Mouse (Mus musculus) T-helper 1 cell (primary cell): ENCODE measurements around the gene Rftn1.
"Not testable (repeated sequence)": the region's sequence is repeated elsewhere in the genome, so short reads cannot be mapped to it uniquely, and the experiment has no call there.

Experiments used
- in situ Hi-C: fragments of 300-600 bp; cut with MboI, MseI; formaldehyde crosslinking; loops from one replicate; pipeline ENCODE4 v1.15.1; 2025; ENCODE audit warnings: high pct_unique_total_duplicates

Rftn1 gene

GRCm38 (mm10) chr17:50131698-50132097 is 58.8 kb downstream of the Rftn1 start:
- in situ Hi-C loops: no loop called here

GRCm38 (mm10) chr17:50130421-50130820 is 60.1 kb downstream of the Rftn1 start:
- in situ Hi-C loops: no loop called here

- in situ Hi-C loops: loop anchor here (5.0 kb wide), 1 partner anchor 49 kb away; no protein-coding TSS in a partner anchor
Observed at GRCm38 (mm10) chr17:50128392-50128791, 62.1 kb downstream of the Rftn1 start.

GRCm38 (mm10) chr17:50127045-50127813 is 63.2 kb downstream of the Rftn1 start:
- in situ Hi-C loops: loop anchor here (5.0 kb wide), 1 partner anchor 50 kb away; no protein-coding TSS in a partner anchor

- in situ Hi-C loops: loop anchor here (5.0 kb wide), 1 partner anchor 51 kb away; no protein-coding TSS in a partner anchor
Observed at GRCm38 (mm10) chr17:50126545-50126944, 63.9 kb downstream of the Rftn1 start.

GRCm38 (mm10) chr17:50125900-50126299 is 64.6 kb downstream of the Rftn1 start:
- in situ Hi-C loops: loop anchor here (5.0 kb wide), 1 partner anchor 51 kb away; no protein-coding TSS in a partner anchor

- in situ Hi-C loops: loop anchor here (5.0 kb wide), 1 partner anchor 52 kb away; no protein-coding TSS in a partner anchor
Observed at GRCm38 (mm10) chr17:50125245-50125798, 65.2 kb downstream of the Rftn1 start.

- in situ Hi-C loops: loop anchor here (5.0 kb wide), 1 partner anchor 53 kb away; no protein-coding TSS in a partner anchor
Observed at GRCm38 (mm10) chr17:50124708-50125107, 65.8 kb downstream of the Rftn1 start.

GRCm38 (mm10) chr17:50122555-50122954 is 67.9 kb downstream of the Rftn1 start:
- in situ Hi-C loops: no loop called here

- in situ Hi-C loops: no loop called here
Observed at GRCm38 (mm10) chr17:50120098-50120497, 70.4 kb downstream of the Rftn1 start.

GRCm38 (mm10) chr17:50117461-50117860 is 73.0 kb downstream of the Rftn1 start:
- in situ Hi-C loops: no loop called here

- in situ Hi-C loops: no loop called here
Observed at GRCm38 (mm10) chr17:50116980-50117379, 73.5 kb downstream of the Rftn1 start.

- in situ Hi-C loops: not testable (repeated sequence)
Observed at GRCm38 (mm10) chr17:50116401-50116800, 74.1 kb downstream of the Rftn1 start.

GRCm38 (mm10) chr17:50115716-50116115 is 74.8 kb downstream of the Rftn1 start:
- in situ Hi-C loops: not testable (repeated sequence)

- in situ Hi-C loops: no loop called here
Observed at GRCm38 (mm10) chr17:50114659-50115058, 75.8 kb downstream of the Rftn1 start.

GRCm38 (mm10) chr17:50110650-50111415 is 79.6 kb downstream of the Rftn1 start:
- in situ Hi-C loops: no loop called here

- in situ Hi-C loops: no loop called here
Observed at GRCm38 (mm10) chr17:50106811-50107210, 83.7 kb downstream of the Rftn1 start.

GRCm38 (mm10) chr17:50104131-50104530 is 86.3 kb downstream of the Rftn1 start:
- in situ Hi-C loops: no loop called here

- in situ Hi-C loops: no loop called here
Observed at GRCm38 (mm10) chr17:50101416-50101815, 89.1 kb downstream of the Rftn1 start.

GRCm38 (mm10) chr17:50100070-50100469 is 90.4 kb downstream of the Rftn1 start:
- in situ Hi-C loops: no loop called here

GRCm38 (mm10) chr17:50099378-50099777 is 91.1 kb downstream of the Rftn1 start:
- in situ Hi-C loops: no loop called here

- in situ Hi-C loops: no loop called here
Observed at GRCm38 (mm10) chr17:50098297-50098696, 92.2 kb downstream of the Rftn1 start.
